Mouse (Mus musculus): ENCODE measurements around the gene Ankrd33b.

The Ankrd33b gene

GRCm38 (mm10) chr15:31367481-31368200 is at the start of gene Ankrd33b:
Ankrd33b (minus strand) TSS chr15:31367726.
- peak; percentile 80 to 82 for DNase-seq (ENCODE audit: low spot score in 2 of 2)

- peak in 1 of 2 experiments; percentile 4 for DNase-seq (ENCODE audit: low spot score in 2 of 2)
These were observed 47.7 kb upstream of the Ankrd33b start for GRCm38 (mm10) chr15:31415181-31415580.

DNA sequence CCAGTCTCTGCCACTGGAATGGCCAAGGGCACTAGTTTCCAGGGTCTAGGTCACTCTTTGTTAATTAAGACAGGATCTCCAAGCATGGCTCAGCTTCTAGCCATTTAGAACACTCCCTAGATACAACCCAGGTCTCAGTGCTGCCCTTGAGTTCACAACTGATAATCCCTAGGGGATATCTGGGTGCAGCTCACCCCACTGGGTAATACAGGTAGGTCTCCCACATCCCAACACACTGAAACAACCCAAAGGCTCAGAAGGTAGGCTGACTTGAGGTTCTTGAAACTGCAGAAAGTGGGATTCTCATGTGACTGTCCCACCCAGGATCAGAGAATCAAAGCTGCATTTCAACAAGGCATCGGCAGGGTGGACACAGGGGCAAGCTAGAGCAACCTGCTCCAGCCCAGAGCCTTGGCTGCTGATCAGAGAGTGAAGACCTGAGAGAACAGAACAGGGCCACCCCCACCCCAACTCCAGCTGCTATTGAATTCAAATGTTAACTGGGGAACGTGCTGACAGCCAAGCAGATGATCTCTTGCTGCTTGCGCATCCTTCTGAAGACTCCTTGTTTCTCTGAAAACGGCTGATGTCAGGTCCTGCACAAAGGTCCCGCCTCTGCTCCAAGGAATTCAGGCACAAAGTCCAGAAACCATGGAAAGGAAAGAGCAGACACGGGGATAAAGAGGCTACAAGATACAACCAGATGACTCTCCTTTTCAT is 46.8 kb upstream of the Ankrd33b start:
- no peak for DNase-seq (ENCODE audit: low spot score in 2 of 2)

- DNase-seq (ENCODE audit: low spot score in 2 of 2): no peak
These were observed 46.1 kb upstream of the Ankrd33b start for GRCm38 (mm10) chr15:31413662-31414061.

GRCm38 (mm10) chr15:31412933-31413332 is 45.4 kb upstream of the Ankrd33b start:
- peak; percentile 48 to 74 for DNase-seq (ENCODE audit: low spot score in 2 of 2)

GRCm38 (mm10) chr15:31412436-31412835 is 44.9 kb upstream of the Ankrd33b start:
- no peak for DNase-seq (ENCODE audit: low spot score in 2 of 2)

DNA sequence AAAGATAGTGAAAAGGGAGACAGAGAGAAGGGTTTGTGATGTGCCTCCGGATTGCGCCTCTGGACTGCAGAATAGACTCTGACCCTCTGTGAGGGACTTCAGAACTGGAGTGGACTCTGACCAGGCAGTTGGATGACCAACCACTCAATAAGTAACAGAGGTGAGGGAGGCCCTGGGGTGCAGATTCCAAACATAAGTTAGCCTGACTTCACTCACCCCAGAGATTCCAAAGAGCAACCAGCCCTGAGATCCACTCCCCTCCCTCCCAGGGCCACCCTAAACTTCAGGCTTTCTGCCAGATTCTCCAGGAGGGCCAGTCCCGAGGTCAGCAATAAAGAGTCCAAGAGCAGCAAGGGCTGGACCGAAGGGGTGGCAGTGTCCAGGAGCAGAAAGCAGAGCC is 40.0 kb upstream of the Ankrd33b start:
- no peak for DNase-seq (ENCODE audit: low spot score in 2 of 2)

DNA sequence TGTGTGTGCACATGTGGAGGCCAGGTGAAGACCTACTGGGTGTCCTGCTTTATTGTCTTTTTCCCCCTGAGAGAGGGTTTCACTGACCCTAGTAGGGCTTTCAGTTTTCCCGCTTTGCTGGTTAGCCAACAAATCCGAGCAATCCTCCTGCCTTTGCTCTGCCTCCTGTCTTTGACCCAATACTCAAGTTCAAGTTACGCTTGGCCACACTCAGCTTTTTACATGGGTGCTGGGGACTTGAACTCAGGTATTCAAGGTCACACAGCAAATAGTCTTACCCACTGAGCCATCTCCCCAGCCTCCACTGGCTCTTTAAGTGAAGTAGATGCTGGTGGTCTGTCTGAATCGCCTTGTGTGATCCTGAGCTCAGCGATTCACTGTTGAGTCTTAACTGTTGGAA is 39.4 kb upstream of the Ankrd33b start:
- DNase-seq (ENCODE audit: low spot score in 2 of 2): no peak

DNA sequence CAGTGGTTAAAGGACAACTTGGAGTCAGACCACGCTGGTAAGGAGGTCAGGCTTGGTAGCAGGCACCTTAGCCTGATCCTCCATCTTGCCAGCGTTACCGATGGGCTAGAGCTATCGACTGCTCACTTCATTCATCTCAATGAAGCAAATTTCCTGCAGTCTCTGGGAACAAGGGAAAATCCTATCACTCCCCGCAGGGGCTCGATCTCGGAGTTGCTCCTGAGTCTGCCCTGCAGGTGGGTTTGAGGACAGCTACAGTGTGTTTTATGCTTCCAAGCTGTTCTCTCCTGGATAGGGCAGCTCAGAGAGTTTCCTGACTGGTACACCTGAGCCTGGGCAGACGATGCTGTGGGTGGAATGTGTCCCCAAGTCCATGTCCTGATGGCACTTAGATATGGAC is 36.8 kb upstream of the Ankrd33b start:
- DNase-seq (ENCODE audit: low spot score in 2 of 2): no peak

- DNase-seq (ENCODE audit: low spot score in 2 of 2): no peak
These were observed 34.8 kb upstream of the Ankrd33b start for GRCm38 (mm10) chr15:31402200-31402892.

DNA sequence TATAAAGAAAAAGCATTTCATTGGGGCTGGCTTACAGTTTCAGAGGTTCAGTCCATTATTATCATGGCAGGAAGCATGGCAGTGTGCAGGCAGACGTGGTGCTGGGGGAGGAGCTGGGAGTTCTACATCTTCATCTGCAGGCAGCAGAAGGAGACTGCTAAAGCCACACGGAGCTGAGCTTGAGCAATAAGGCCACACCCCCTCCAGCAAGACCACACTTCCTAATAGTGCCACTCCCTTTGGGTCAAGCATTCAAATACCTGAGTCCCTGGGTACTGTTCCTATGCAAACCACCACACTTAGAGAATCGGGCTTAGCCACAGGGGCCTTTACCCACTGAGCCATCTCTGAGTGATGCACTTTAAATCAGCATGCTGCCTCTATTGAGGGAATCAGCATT is 33.4 kb upstream of the Ankrd33b start:
- DNase-seq (ENCODE audit: low spot score in 2 of 2): no peak

DNA sequence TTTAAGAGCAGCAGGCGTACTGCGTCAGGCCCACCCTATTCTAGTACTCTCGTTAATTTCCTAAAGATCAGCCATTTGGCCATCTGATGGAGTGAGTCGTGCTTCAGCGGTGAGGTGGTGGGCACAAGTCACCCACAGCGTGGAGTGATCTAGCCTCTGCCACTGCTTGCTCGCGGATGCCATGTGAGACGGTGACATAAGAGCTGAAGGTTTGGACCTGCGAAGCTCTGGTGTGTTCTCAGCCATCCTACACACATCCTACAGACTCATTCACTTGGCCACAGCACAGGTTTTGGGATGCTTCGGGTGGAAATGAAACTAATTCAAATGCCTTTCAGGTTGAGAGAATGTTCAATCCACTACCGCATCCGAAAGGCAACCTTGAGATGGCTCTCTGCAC is 31.2 kb upstream of the Ankrd33b start:
- no peak for DNase-seq (ENCODE audit: low spot score in 2 of 2)

DNA sequence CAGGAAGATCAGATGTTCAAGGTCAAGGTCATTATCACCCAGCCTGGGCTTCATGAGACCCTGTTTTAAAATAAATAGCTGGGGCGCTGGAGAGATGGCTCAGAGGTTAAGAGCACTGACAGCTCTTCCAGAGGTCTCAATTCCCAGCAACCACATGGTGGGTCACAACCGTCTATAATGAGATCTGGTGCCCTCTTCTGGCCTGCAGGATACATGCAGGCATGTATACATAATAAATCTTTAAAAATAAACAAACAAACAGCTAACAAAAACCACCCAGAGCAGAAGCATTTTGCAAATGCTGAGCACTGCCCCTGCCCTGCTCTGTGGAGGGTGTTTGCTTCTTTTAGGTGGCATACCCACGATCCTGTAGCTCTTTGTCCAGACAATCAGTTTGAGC is 29.9 kb upstream of the Ankrd33b start:
- DNase-seq (ENCODE audit: low spot score in 2 of 2): no peak

DNA sequence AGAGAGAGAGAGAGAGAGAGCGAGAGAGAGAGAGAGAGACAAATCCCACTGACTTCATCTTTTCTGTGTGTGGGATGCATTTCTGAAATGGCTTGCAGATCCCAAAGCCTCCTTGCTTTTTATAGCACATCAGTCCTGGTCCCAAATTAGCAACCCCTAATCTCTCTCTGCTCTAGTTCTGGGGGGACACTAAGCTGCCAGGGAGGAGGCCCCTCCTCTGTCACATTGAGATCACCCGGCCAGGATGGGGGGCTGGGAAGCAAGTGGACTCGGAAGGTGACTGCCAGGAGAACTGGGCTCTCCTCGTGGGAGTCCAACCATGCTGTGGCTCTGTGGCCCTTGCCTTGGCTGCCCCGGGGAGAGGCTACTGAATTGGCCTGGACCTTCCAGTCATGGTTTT is 29.2 kb upstream of the Ankrd33b start:
- DNase-seq (ENCODE audit: low spot score in 2 of 2): peak; percentile 76 to 81

DNA sequence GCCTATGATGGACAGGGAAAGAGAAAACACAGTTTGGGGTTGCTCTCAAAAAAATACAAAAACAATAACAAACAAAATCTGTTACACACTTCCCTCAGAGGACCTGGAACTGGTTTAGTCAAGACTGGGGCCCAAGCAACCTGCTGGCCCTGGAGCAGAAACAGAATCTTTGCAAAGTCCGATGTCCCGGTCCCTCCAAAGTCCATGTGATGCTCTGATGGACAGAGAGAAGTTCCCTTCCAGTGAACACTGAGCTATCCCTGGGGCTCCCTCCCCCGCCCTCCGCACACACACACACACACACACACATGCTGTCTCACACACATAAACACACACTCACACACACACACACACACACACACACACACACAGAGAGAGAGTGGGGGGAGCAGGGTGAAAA is 28.5 kb upstream of the Ankrd33b start:
- no peak for DNase-seq (ENCODE audit: low spot score in 2 of 2)

GRCm38 (mm10) chr15:31393402-31393801 is 25.9 kb upstream of the Ankrd33b start:
- no peak for DNase-seq (ENCODE audit: low spot score in 2 of 2)

- DNase-seq (ENCODE audit: low spot score in 2 of 2): no peak
These were observed 25.2 kb upstream of the Ankrd33b start for GRCm38 (mm10) chr15:31392705-31393104.

DNA sequence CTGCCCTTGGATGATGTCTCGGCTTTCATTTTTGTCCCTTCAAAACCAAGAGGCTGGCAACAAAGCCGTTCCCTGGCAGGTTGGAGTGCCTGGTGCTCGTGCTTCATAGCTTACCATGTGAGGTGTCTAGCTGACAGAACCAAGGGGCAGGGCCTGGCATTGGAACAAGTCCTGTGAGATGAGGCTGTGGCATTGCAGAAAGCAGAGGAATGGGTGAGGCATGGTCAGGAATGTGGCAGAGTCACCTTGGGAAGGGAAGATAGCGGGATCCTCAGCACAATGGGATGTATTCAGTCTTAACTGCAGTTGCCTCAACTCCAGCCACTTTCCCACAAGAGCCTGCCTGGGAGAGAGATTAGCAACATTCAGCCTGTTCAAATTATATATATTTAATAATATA is 24.6 kb upstream of the Ankrd33b start:
- no peak for DNase-seq (ENCODE audit: low spot score in 2 of 2)

DNA sequence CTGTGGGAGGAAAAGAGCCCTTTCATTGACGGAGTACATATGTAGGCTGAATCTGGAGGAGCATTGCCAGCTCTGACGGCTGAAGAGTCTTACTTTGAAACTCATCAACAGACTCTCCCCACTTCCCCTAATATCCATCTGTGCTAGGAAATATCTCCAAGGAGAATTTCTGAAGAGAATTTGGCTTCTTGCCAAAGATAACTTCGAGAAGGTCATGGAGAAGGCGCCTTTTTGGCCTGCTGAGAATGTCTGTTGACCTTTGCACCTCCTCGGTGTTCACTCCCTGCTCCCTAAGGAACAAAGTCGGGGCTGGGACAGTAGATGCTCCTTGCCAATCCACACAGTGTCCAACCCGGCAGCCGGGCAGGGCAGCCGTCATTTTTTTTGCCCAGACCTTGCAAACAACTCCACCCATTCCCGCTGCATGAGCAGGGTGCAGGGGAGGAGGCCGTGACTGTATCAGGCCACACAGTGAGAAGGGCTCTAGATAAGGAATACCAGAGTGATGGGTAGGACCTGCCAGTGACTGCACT is 14.5 kb upstream of the Ankrd33b start:
- DNase-seq (ENCODE audit: low spot score in 2 of 2): peak; percentile 54 to 60

DNA sequence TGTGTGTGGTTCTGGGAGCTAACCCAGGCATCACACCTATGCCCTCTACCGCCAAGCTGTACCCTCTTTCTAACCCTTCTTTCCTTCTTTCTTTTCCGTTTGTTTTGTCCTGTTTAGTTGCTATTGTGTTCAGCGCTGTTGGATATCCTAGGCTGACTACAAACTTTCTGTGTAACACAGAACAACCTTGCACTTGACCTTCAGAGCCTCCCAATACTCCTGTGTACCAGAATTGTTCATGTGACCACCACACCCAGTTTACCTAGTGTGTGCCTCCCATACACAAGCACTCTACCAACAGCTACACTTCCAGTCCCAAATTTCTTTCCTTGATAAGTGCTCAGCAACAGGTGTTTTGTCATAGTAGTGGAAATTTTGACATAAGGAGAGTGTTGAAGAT is 11.9 kb upstream of the Ankrd33b start:
- no peak for DNase-seq (ENCODE audit: low spot score in 2 of 2)

DNA sequence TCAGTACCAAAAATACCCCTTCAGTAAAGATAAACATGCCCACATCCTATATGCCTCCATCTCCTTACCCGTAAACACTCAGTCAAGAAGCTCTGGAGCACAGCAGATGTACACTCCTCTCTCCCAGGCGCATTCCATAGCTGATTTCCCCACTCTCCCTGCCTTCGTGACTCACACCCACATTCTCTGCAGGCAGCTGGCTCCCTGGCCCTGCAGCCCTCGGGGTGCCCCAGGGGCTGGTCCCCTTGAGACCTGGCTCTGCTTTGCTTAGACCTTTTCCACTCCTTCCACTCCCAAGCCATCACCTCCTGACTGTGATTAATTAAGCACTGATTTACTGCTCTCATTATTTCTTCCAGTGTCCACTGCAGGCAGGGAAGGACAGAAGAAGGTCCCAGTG is 7.7 kb upstream of the Ankrd33b start:
- no peak for DNase-seq (ENCODE audit: low spot score in 2 of 2)

- DNase-seq (ENCODE audit: low spot score in 2 of 2): peak; percentile 17
These were observed 1.6 kb upstream of the Ankrd33b start for GRCm38 (mm10) chr15:31369125-31369612.

Data from heart, adult 9 months (tissue).